ENCODE assay signal across 8 mouse cellular contexts in the genomic region with DNA sequence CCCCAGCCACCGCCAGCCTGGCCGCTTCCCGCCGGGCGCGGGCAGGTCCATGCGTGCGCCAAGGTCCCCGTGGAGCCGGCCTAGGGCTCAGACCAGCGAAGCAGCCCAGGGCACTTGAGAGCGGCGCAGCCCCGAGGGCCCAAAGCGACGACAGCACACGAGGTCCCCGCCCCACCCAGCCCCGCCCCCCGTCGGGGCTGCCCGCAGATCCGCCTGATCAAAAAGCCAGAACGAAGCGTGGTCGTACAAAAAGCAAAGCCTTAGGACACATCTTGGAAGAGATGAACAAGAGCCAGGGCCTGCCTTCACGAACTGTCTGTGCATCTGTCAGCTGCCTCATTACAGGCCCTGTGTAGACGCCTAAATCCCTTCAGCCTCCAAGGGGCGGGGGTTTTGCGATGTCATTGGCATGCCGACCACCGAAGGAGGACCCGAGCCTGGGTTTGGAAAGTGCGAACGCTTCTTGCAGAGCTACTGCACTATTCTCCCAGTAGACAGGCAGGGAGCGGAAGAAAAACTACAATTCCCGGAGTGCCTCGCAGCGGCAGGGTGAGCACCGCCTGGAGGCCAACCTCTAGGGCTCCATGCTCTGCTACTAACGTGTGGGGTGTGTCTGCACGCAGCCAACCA. TPM values are rescaled to one million over a fixed set of nuclear protein-coding genes. Genes with fewer than 3 reads are reported as not detected.
A peak's percentile ranks its signal among the peaks of the same experiment; 100 is the strongest.
DNase-seq lines count a peak whose midpoint lies in the region; ATAC-seq and TF ChIP-seq lines count a peak whose summit lies in the region.

No protein-coding gene starts in this region.

- H3K9ac ChIP-seq in CH12.LX (ENCODE audit: insufficient read depth, low read depth), result peak overlapping the region; percentile 72
- H3K9ac ChIP-seq in forebrain, embryonic 11.5 days (ENCODE audit: low read length), result peak overlapping the region; percentile 90
- H3K9ac ChIP-seq in heart, postnatal 0 days (replicated peaks; ENCODE audit: low read depth, low read length), result peak overlapping the region; percentile 92
- peak overlapping the region; percentile 75 for H3K9ac ChIP-seq in liver, embryonic 16.5 days (ENCODE audit: low read depth, low read length)
- H3K9ac ChIP-seq in neural tube, embryonic 13.5 days, result peak overlapping the region; percentile 93

- H3K27ac ChIP-seq in CH12.LX (ENCODE audit: insufficient read depth, low read depth), result peak overlapping the region; percentile 66
- H3K27ac ChIP-seq in forebrain, embryonic 11.5 days (ENCODE audit: low read depth, low read length), result peak overlapping the region; percentile 66
- H3K27ac ChIP-seq in heart, postnatal 0 days (ENCODE audit: low read depth), result peak overlapping the region; percentile 93
- peak overlapping the region; percentile 65 for H3K27ac ChIP-seq in liver, embryonic 16.5 days (ENCODE audit: low read length)
- H3K27ac ChIP-seq in neural tube, embryonic 13.5 days (replicated peaks), result peak overlapping the region; percentile 93
- H3K27ac ChIP-seq in testis, adult 2 months (ENCODE audit: control insufficient read depth, insufficient read depth, low read depth, low read length), result peak overlapping the region; percentile 85

- H3K4me1 ChIP-seq in CH12.LX (ENCODE audit: control insufficient read depth in 1 of 2, insufficient read depth in 2 of 2), result peaks cover 3 to 42% of the 10 kb centered on the region in 2 experiments; a peak in 2 of 4 replicates
- no peaks in the 10 kb centered on the region; the same call in none of the 2 replicates for H3K4me1 ChIP-seq in forebrain, embryonic 11.5 days (replicated peaks; ENCODE audit: control insufficient read depth, insufficient read depth, low read length)
- peaks cover 23% of the 10 kb centered on the region for H3K4me1 ChIP-seq in heart, postnatal 0 days (ENCODE audit: control insufficient read depth, insufficient read depth)
- H3K4me1 ChIP-seq in liver, embryonic 16.5 days (ENCODE audit: control insufficient read depth, low read depth, low read length), result peaks cover 23% of the 10 kb centered on the region
- peaks cover 34% of the 10 kb centered on the region for H3K4me1 ChIP-seq in neural tube, embryonic 13.5 days (replicated peaks)
- H3K4me1 ChIP-seq in testis, adult 2 months (ENCODE audit: control insufficient read depth, insufficient read depth, low read length), result peaks cover 7% of the 10 kb centered on the region

- ATAC-seq in forebrain, embryonic 11.5 days (replicated peaks; ENCODE audit: low FRiP score), result peak; percentile 95
- ATAC-seq in heart, postnatal 0 days (ENCODE audit: insufficient read depth, low read depth), result peak; percentile 94
- ATAC-seq in liver, embryonic 16.5 days (ENCODE audit: low read depth), result peak; percentile 91
- ATAC-seq in neural tube, embryonic 13.5 days (ENCODE audit: low read depth), result peak; percentile 96

- no peaks in the 10 kb centered on the region for H3K27me3 ChIP-seq in CH12.LX (replicated peaks)
- no peaks in the 10 kb centered on the region for H3K27me3 ChIP-seq in forebrain, embryonic 11.5 days (ENCODE audit: control insufficient read depth, insufficient read depth, low read length)
- no peaks in the 10 kb centered on the region for H3K27me3 ChIP-seq in heart, postnatal 0 days (ENCODE audit: control insufficient read depth, insufficient read depth, low read length)
- no peaks in the 10 kb centered on the region for H3K27me3 ChIP-seq in liver, embryonic 16.5 days (ENCODE audit: control insufficient read depth, insufficient read depth, low read depth, low read length)
- H3K27me3 ChIP-seq in neural tube, embryonic 13.5 days, result no peaks in the 10 kb centered on the region
- H3K27me3 ChIP-seq in testis, adult 2 months (ENCODE audit: control insufficient read depth, insufficient read depth, low read length), result no peaks in the 10 kb centered on the region

- TF ChIP-seq RAD21 in CH12.LX (IDR thresholded peaks at IDR 0.05; ENCODE audit: low read depth, low read length), result no peak

- DNase-seq in CH12.LX (ENCODE audit: extremely low read depth), result peak; percentile 93
- peak; percentile 64 for DNase-seq in c-Kit-positive CD71-positive TER-119-negative erythroid progenitor cells, embryonic 14.5 days (ENCODE audit: low read depth)
- peak; percentile 95 for DNase-seq in forebrain, embryonic 11.5 days (ENCODE audit: low spot score)
- peak; percentile 99 for DNase-seq in heart, postnatal 0 days (ENCODE audit: low spot score)
- peak; percentile 95 to 97 for DNase-seq in kidney, postnatal 4 days

- dilution Hi-C loops in CH12.LX (cut with MboI; ENCODE audit: extremely low pct_ligation_motif_present, extremely low pct_unique_long_range_greater_than_20kb, low sequenced_read_pairs), result no loop called here

- peak overlapping the region; percentile 97; the same call in 1 of the 2 replicates for H3K4me2 ChIP-seq in CH12.LX (ENCODE audit: insufficient read depth, low read depth, poor library complexity, severe bottlenecking)
- H3K4me2 ChIP-seq in forebrain, embryonic 11.5 days (ENCODE audit: low read depth, low read length, severe bottlenecking), result peak overlapping the region; percentile 67
- peak overlapping the region; percentile 90 for H3K4me2 ChIP-seq in heart, postnatal 0 days (ENCODE audit: low read depth, low read length)
- peak overlapping the region; percentile 66 for H3K4me2 ChIP-seq in liver, embryonic 16.5 days (ENCODE audit: low read depth, low read length)
- H3K4me2 ChIP-seq in neural tube, embryonic 13.5 days, result peak overlapping the region; percentile 89

- in situ Hi-C loops in CH12.LX (cut with MboI; ENCODE audit: low pct_ligation_motif_present, low pct_unique_long_range_greater_than_20kb, low sequenced_read_pairs), result no loop called here

- peak in 1 of 2 experiments; percentile 27; a peak in 2 of 4 replicates for TF ChIP-seq CTCF in CH12.LX (conservative IDR thresholded peaks at IDR 0.05 in 1 of 2, IDR thresholded peaks at IDR 0.05 in 1 of 2; ENCODE audit: low read depth in 2 of 2, low read length in 2 of 2)
- TF ChIP-seq CTCF in heart, postnatal 0 days (IDR thresholded peaks at IDR 0.05; ENCODE audit: low read depth), result peak; percentile 59
- no peak for TF ChIP-seq CTCF in testis, adult 2 months (IDR thresholded peaks at IDR 0.05; ENCODE audit: control insufficient read depth, insufficient read depth, insufficient replicate concordance, low read depth, low read length)

- no peaks in the 10 kb centered on the region for H3K9me3 ChIP-seq in CH12.LX (replicated peaks; ENCODE audit: low read length)
- H3K9me3 ChIP-seq in forebrain, embryonic 11.5 days (ENCODE audit: control insufficient read depth, low read length), result no peaks in the 10 kb centered on the region
- no peaks in the 10 kb centered on the region for H3K9me3 ChIP-seq in heart, postnatal 0 days (replicated peaks; ENCODE audit: control insufficient read depth, low read length)
- H3K9me3 ChIP-seq in liver, embryonic 16.5 days (replicated peaks; ENCODE audit: control insufficient read depth, low read length), result no peaks in the 10 kb centered on the region
- no peaks in the 10 kb centered on the region for H3K9me3 ChIP-seq in neural tube, embryonic 13.5 days

- WGBS in forebrain, embryonic 11.5 days, result under 1% methylated on average over 42 of the region's 42 CpGs
- under 1% methylated on average over 41 of the region's 42 CpGs for WGBS in heart, postnatal 0 days
- WGBS in liver, embryonic 16.5 days (ENCODE audit: insufficient replicate concordance), result 0% methylated on average over 37 of the region's 42 CpGs
- WGBS in neural tube, embryonic 13.5 days, result under 1% methylated on average over 42 of the region's 42 CpGs

- H3K4me3 ChIP-seq in CH12.LX (replicated peaks in 1 of 3; ENCODE audit: low read depth in 2 of 3, low read length in 2 of 3, poor library complexity in 1 of 3), result peak overlapping the region; percentile 90 to 94 (median 91)
- H3K4me3 ChIP-seq in forebrain, embryonic 11.5 days (ENCODE audit: low read depth, low read length), result peak overlapping the region; percentile 87
- peak overlapping the region; percentile 99 for H3K4me3 ChIP-seq in heart, postnatal 0 days (ENCODE audit: low read depth, low read length)
- H3K4me3 ChIP-seq in liver, embryonic 16.5 days (ENCODE audit: low read depth, low read length), result peak overlapping the region; percentile 79
- peak overlapping the region; percentile 95 for H3K4me3 ChIP-seq in neural tube, embryonic 13.5 days
- peak overlapping the region; percentile 92 for H3K4me3 ChIP-seq in testis, adult 2 months (ENCODE audit: control insufficient read depth, low read depth, low read length)

- H3K36me3 ChIP-seq in CH12.LX (replicated peaks in 1 of 2; ENCODE audit: control insufficient read depth in 1 of 2, insufficient read depth in 1 of 2, low read length in 1 of 2), result peaks cover 0 to 10% of the 10 kb centered on the region in 2 experiments
- no peaks in the 10 kb centered on the region for H3K36me3 ChIP-seq in forebrain, embryonic 11.5 days (ENCODE audit: control insufficient read depth, insufficient read depth, low read length)
- no peaks in the 10 kb centered on the region for H3K36me3 ChIP-seq in heart, postnatal 0 days (replicated peaks; ENCODE audit: control insufficient read depth, insufficient read depth, low read length)
- H3K36me3 ChIP-seq in liver, embryonic 16.5 days (ENCODE audit: control insufficient read depth, insufficient read depth), result no peaks in the 10 kb centered on the region
- no peaks in the 10 kb centered on the region for H3K36me3 ChIP-seq in neural tube, embryonic 13.5 days
- no peaks in the 10 kb centered on the region for H3K36me3 ChIP-seq in testis, adult 2 months (ENCODE audit: control insufficient read depth, insufficient read depth, low read length)

- TF ChIP-seq EP300 in CH12.LX (IDR thresholded peaks at IDR 0.05; ENCODE audit: low read length), result no peak
- peak; percentile 97 for TF ChIP-seq EP300 in heart, postnatal 0 days (IDR thresholded peaks at IDR 0.05; ENCODE audit: low read depth)

- peak; percentile 80 for TF ChIP-seq POLR2A in CH12.LX (IDR thresholded peaks at IDR 0.05; ENCODE audit: low read depth, low read length)
- peak; percentile 43; the same call in 1 of the 2 replicates for TF ChIP-seq POLR2A in testis, adult 2 months (IDR thresholded peaks at IDR 0.05; ENCODE audit: control insufficient read depth, low read depth, low read length)

- H3K79me2 ChIP-seq in CH12.LX (replicated peaks; ENCODE audit: control insufficient read depth, extremely low read depth, insufficient read depth, poor library complexity, severe bottlenecking), result peaks cover 25% of the 10 kb centered on the region

TF ChIP-seq in CH12.LX, 34 proteins besides CTCF, POLR2A, EP300 and RAD21 (continues in another document):
- peak; percentile 27; the same call in 1 of the 2 replicates for TF ChIP-seq UBTF (IDR thresholded peaks at IDR 0.05; ENCODE audit: low read depth, low read length)

RNA-seq across cellular contexts. Expression of gene Ice1, which starts 0.3 kb away (rescaled TPM):
- total RNA-seq in CH12.LX (2012; rRNA removed) (24.7 and 25.8 TPM in 2 replicates), CH12.LX (2014; rRNA removed) (25.5 and 26.8 TPM in 2 replicates)
- 24.2 and 29.5 TPM in 2 replicates for polyA plus RNA-seq in CH12.LX (2012; ENCODE audit: insufficient read length, low read depth)
- polyA plus RNA-seq in forebrain, embryonic 11.5 days (2014; fragmentation: Nextera tagmentation; extraction: Ambion mirVana), result 33.2 and 34.9 TPM in 2 replicates
- 21.0 and 29.5 TPM in 2 replicates for total RNA-seq in heart, postnatal 0 days (2014; rRNA removed; ENCODE audit: low replicate concordance)
- polyA plus RNA-seq in heart, postnatal 0 days (2015; fragmentation: Nextera tagmentation; extraction: Ambion mirVana), result 7.2 and 7.7 TPM in 2 replicates
- polyA plus RNA-seq in liver, embryonic 16.5 days (2015; fragmentation: Nextera tagmentation; extraction: Ambion mirVana), result 3.6 and 4.0 TPM in 2 replicates
- 24.5 and 24.9 TPM in 2 replicates for polyA plus RNA-seq in neural tube, embryonic 13.5 days (2015; fragmentation: Nextera tagmentation; extraction: Ambion mirVana)
- 16.3 and 22.2 TPM in 2 replicates for polyA plus RNA-seq in testis, adult 2 months (2012; rRNA removed)

Comparison
In these comparisons a context has a peak if more than half of its experiments do, and no peak if none do; other contexts are left out.
1. Peak in every context shown above with its lines: DNase-seq, ATAC-seq, H3K4me3 ChIP-seq and H3K27ac ChIP-seq.